Mouse (Mus musculus): Measurements from ENCODE around the gene Rbms3. TPM values are rescaled to one million over a fixed set of nuclear protein-coding genes. Genes with fewer than 3 reads are reported as not detected.

Gene Rbms3
- polyA plus RNA-seq, 1 experiment from 2014 or later: 41.2 TPM

GRCm38 (mm10) chr9:116974134-116974533, 655.6 kb downstream of the Rbms3 start:
- H3K4me2 ChIP-seq: no peak overlapping the region
- WGBS (ENCODE audit: insufficient replicate concordance): 83% methylated on average over 3 of the region's 3 CpGs
- H3K9ac ChIP-seq (ENCODE audit: low read depth, low read length): no peak overlapping the region
- no peaks in the 10 kb centered on the region for H3K27me3 ChIP-seq (ENCODE audit: control insufficient read depth, insufficient read depth, low read length)
- ATAC-seq (replicated peaks; ENCODE audit: insufficient number of reproducible peaks, low FRiP score, low TSS enrichment): no peak
- H3K4me1 ChIP-seq (ENCODE audit: control insufficient read depth, insufficient read depth, low read length): no peaks in the 10 kb centered on the region
- no peaks in the 10 kb centered on the region for H3K9me3 ChIP-seq (replicated peaks; ENCODE audit: control insufficient read depth, low read length)
- H3K27ac ChIP-seq (ENCODE audit: low read depth, low read length): no peak overlapping the region
- H3K36me3 ChIP-seq (ENCODE audit: control insufficient read depth, insufficient read depth, low read length): no peaks in the 10 kb centered on the region
- H3K4me3 ChIP-seq (ENCODE audit: low read depth, low read length): no peak overlapping the region

- Histone ChIP-seq H3K4me3 (ENCODE audit: low read depth, low read length) (no peak overlapping the region), H3K27me3 (ENCODE audit: control insufficient read depth, insufficient read depth, low read length) (no peaks in the 10 kb centered on the region), H3K9me3 (replicated peaks; ENCODE audit: control insufficient read depth, low read length) (no peaks in the 10 kb centered on the region), H3K36me3 (ENCODE audit: control insufficient read depth, insufficient read depth, low read length) (no peaks in the 10 kb centered on the region), H3K9ac (ENCODE audit: low read depth, low read length) (no peak overlapping the region), H3K27ac (ENCODE audit: low read depth, low read length) (no peak overlapping the region), H3K4me2 (no peak overlapping the region), H3K4me1 (ENCODE audit: control insufficient read depth, insufficient read depth, low read length) (no peaks in the 10 kb centered on the region)
- no peak for ATAC-seq (replicated peaks; ENCODE audit: insufficient number of reproducible peaks, low FRiP score, low TSS enrichment)
- WGBS (ENCODE audit: insufficient replicate concordance): 36% methylated on average over 2 of the region's 2 CpGs
These were observed 656.1 kb downstream of the Rbms3 start for GRCm38 (mm10) chr9:116973594-116973993.

GRCm38 (mm10) chr9:116967317-116967716, 662.4 kb downstream of the Rbms3 start:
- 54% methylated on average over 3 of the region's 3 CpGs for WGBS (ENCODE audit: insufficient replicate concordance)
- no peak overlapping the region for H3K9ac ChIP-seq (ENCODE audit: low read depth, low read length)
- H3K4me2 ChIP-seq: no peak overlapping the region
- H3K36me3 ChIP-seq (ENCODE audit: control insufficient read depth, insufficient read depth, low read length): no peaks in the 10 kb centered on the region
- no peak overlapping the region for H3K27ac ChIP-seq (ENCODE audit: low read depth, low read length)
- H3K27me3 ChIP-seq (ENCODE audit: control insufficient read depth, insufficient read depth, low read length): no peaks in the 10 kb centered on the region
- ATAC-seq (replicated peaks; ENCODE audit: insufficient number of reproducible peaks, low FRiP score, low TSS enrichment): no peak
- no peaks in the 10 kb centered on the region for H3K9me3 ChIP-seq (replicated peaks; ENCODE audit: control insufficient read depth, low read length)
- H3K4me3 ChIP-seq (ENCODE audit: low read depth, low read length): no peak overlapping the region
- no peaks in the 10 kb centered on the region for H3K4me1 ChIP-seq (ENCODE audit: control insufficient read depth, insufficient read depth, low read length)

- 76% methylated on average over 6 of the region's 6 CpGs for whole genome bisulfite sequencing (ENCODE audit: insufficient replicate concordance)
- ATAC-seq (replicated peaks; ENCODE audit: insufficient number of reproducible peaks, low FRiP score, low TSS enrichment): no peak
- Histone ChIP-seq H3K4me2 (no peak overlapping the region), H3K36me3 (ENCODE audit: control insufficient read depth, insufficient read depth, low read length) (0 out of 2 replicates have a peak, but pooled peaks cover 3% of the 10 kb centered on the region), H3K4me1 (ENCODE audit: control insufficient read depth, insufficient read depth, low read length) (no peaks in the 10 kb centered on the region), H3K27me3 (ENCODE audit: control insufficient read depth, insufficient read depth, low read length) (no peaks in the 10 kb centered on the region), H3K9me3 (replicated peaks; ENCODE audit: control insufficient read depth, low read length) (peaks cover 3% of the 10 kb centered on the region; the same call in 1 of the 2 replicates), H3K4me3 (ENCODE audit: low read depth, low read length) (no peak overlapping the region), H3K27ac (ENCODE audit: low read depth, low read length) (no peak overlapping the region), H3K9ac (ENCODE audit: low read depth, low read length) (no peak overlapping the region)
These were observed 664.0 kb downstream of the Rbms3 start for GRCm38 (mm10) chr9:116965691-116966090.

DNA sequence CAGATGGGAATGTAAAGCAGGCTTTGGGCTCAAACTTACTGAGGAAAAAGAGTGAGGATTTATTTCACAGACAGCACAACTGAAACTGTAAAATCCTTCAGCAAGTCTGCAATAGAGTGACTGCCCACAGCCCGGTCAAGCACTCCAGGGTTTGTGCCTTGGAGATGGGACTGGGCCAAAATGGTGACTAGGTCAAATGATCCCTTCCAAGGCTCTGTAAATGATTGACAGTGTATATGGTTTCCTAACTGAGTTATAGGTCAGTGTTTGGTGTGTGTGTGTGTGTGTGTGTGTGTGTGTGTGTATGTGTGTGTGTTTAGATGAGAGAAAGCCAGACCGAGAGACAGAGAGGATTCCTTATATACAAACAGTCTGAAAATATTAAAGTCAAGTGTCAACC, 673.6 kb downstream of the Rbms3 start:
- H3K9ac ChIP-seq (ENCODE audit: low read depth, low read length): no peak overlapping the region
- WGBS (ENCODE audit: insufficient replicate concordance): 84% methylated on average over 2 of the region's 2 CpGs
- H3K27ac ChIP-seq (ENCODE audit: low read depth, low read length): no peak overlapping the region
- ATAC-seq (replicated peaks; ENCODE audit: insufficient number of reproducible peaks, low FRiP score, low TSS enrichment): no peak
- no peak overlapping the region for H3K4me3 ChIP-seq (ENCODE audit: low read depth, low read length)
- peaks cover 6% of the 10 kb centered on the region; the same call in 1 of the 2 replicates for H3K9me3 ChIP-seq (replicated peaks; ENCODE audit: control insufficient read depth, low read length)
- H3K27me3 ChIP-seq (ENCODE audit: control insufficient read depth, insufficient read depth, low read length): no peaks in the 10 kb centered on the region
- no peaks in the 10 kb centered on the region for H3K4me1 ChIP-seq (ENCODE audit: control insufficient read depth, insufficient read depth, low read length)
- no peak overlapping the region for H3K4me2 ChIP-seq
- 0 out of 2 replicates have a peak, but pooled peaks cover 3% of the 10 kb centered on the region for H3K36me3 ChIP-seq (ENCODE audit: control insufficient read depth, insufficient read depth, low read length)

GRCm38 (mm10) chr9:116948211-116948610, 681.5 kb downstream of the Rbms3 start:
- H3K4me2 ChIP-seq: no peak overlapping the region
- H3K36me3 ChIP-seq (ENCODE audit: control insufficient read depth, insufficient read depth, low read length): no peaks in the 10 kb centered on the region
- no peak overlapping the region for H3K27ac ChIP-seq (ENCODE audit: low read depth, low read length)
- H3K27me3 ChIP-seq (ENCODE audit: control insufficient read depth, insufficient read depth, low read length): no peaks in the 10 kb centered on the region
- 63% methylated on average over 3 of the region's 3 CpGs for WGBS (ENCODE audit: insufficient replicate concordance)
- no peaks in the 10 kb centered on the region for H3K9me3 ChIP-seq (replicated peaks; ENCODE audit: control insufficient read depth, low read length)
- H3K9ac ChIP-seq (ENCODE audit: low read depth, low read length): no peak overlapping the region
- no peak for ATAC-seq (replicated peaks; ENCODE audit: insufficient number of reproducible peaks, low FRiP score, low TSS enrichment)
- H3K4me1 ChIP-seq (ENCODE audit: control insufficient read depth, insufficient read depth, low read length): no peaks in the 10 kb centered on the region
- H3K4me3 ChIP-seq (ENCODE audit: low read depth, low read length): no peak overlapping the region

DNA sequence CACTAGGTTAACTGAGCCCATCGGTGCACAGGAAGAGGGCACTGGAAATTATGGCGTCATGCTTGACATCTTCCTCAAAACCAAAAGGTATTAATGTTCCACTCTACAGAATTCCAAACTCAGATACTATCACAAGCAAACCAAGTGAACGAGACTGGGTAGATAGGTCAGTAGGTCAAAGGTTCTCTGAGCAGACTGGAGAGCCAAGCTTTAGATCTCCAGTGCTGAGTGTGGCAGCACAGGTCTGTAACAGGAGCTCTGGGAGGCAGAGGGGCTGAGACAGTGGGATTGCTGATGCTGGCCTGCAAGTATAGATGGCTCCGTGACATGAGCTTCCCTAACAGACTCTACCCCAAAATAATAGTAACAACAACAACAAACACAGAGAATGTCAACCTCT, 682.3 kb downstream of the Rbms3 start:
- Histone ChIP-seq H3K4me1 (ENCODE audit: control insufficient read depth, insufficient read depth, low read length) (no peaks in the 10 kb centered on the region), H3K4me2 (no peak overlapping the region), H3K4me3 (ENCODE audit: low read depth, low read length) (no peak overlapping the region), H3K9me3 (replicated peaks; ENCODE audit: control insufficient read depth, low read length) (no peaks in the 10 kb centered on the region), H3K9ac (ENCODE audit: low read depth, low read length) (no peak overlapping the region), H3K36me3 (ENCODE audit: control insufficient read depth, insufficient read depth, low read length) (no peaks in the 10 kb centered on the region), H3K27ac (ENCODE audit: low read depth, low read length) (no peak overlapping the region), H3K27me3 (ENCODE audit: control insufficient read depth, insufficient read depth, low read length) (no peaks in the 10 kb centered on the region)
- ATAC-seq (replicated peaks; ENCODE audit: insufficient number of reproducible peaks, low FRiP score, low TSS enrichment): no peak
- WGBS (ENCODE audit: insufficient replicate concordance): 71% methylated on average over 4 of the region's 4 CpGs

DNA sequence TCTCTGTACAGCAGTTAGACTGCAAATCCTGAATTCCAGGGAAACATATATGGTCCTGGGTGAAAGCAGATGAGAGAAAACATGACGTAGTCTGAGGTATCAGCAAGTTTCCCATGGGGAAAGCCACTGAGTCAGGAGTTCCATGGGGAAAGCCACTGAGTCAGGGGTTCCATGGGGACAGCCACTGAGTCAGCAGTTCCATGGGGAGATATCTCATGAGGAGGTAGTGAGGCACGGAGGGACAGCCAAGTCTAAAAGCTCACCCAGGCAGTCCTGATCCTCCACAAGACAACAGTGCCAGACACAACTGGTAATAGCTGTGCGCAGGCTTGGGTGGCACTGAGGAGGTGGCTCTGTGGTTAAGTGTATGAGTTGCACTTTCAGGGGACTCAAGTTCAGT, 682.9 kb downstream of the Rbms3 start:
- Histone ChIP-seq H3K27ac (ENCODE audit: low read depth, low read length) (no peak overlapping the region), H3K4me2 (no peak overlapping the region), H3K9me3 (replicated peaks; ENCODE audit: control insufficient read depth, low read length) (no peaks in the 10 kb centered on the region), H3K4me3 (ENCODE audit: low read depth, low read length) (no peak overlapping the region), H3K27me3 (ENCODE audit: control insufficient read depth, insufficient read depth, low read length) (no peaks in the 10 kb centered on the region), H3K9ac (ENCODE audit: low read depth, low read length) (no peak overlapping the region), H3K36me3 (ENCODE audit: control insufficient read depth, insufficient read depth, low read length) (no peaks in the 10 kb centered on the region), H3K4me1 (ENCODE audit: control insufficient read depth, insufficient read depth, low read length) (no peaks in the 10 kb centered on the region)
- ATAC-seq (replicated peaks; ENCODE audit: insufficient number of reproducible peaks, low FRiP score, low TSS enrichment): no peak
- 87% methylated on average over 3 of the region's 3 CpGs for WGBS (ENCODE audit: insufficient replicate concordance)

- H3K36me3 ChIP-seq (ENCODE audit: control insufficient read depth, insufficient read depth, low read length): no peaks in the 10 kb centered on the region
- H3K27ac ChIP-seq (ENCODE audit: low read depth, low read length): no peak overlapping the region
- no peaks in the 10 kb centered on the region for H3K4me1 ChIP-seq (ENCODE audit: control insufficient read depth, insufficient read depth, low read length)
- 76% methylated on average over 9 of the region's 9 CpGs for WGBS (ENCODE audit: insufficient replicate concordance)
- H3K9me3 ChIP-seq (replicated peaks; ENCODE audit: control insufficient read depth, low read length): no peaks in the 10 kb centered on the region
- no peaks in the 10 kb centered on the region for H3K27me3 ChIP-seq (ENCODE audit: control insufficient read depth, insufficient read depth, low read length)
- H3K4me3 ChIP-seq (ENCODE audit: low read depth, low read length): no peak overlapping the region
- H3K9ac ChIP-seq (ENCODE audit: low read depth, low read length): no peak overlapping the region
- no peak for ATAC-seq (replicated peaks; ENCODE audit: insufficient number of reproducible peaks, low FRiP score, low TSS enrichment)
- no peak overlapping the region for H3K4me2 ChIP-seq
These were observed 684.0 kb downstream of the Rbms3 start for GRCm38 (mm10) chr9:116945689-116946088.

Data from heart, embryonic 11.5 days (tissue).